Mouse (Mus musculus) liver, postnatal 0 days (tissue): ENCODE results near the gene Ube2t. TPM values are rescaled to one million over a fixed set of nuclear protein-coding genes. Genes with fewer than 3 reads are reported as not detected.

Source experiments
- ATAC-seq: fragments of 200-750 bp; cut with Nextera tagmentation; 2 replicates; pipeline ENCODE4 v1.8.0; 2017; ENCODE audit warnings: mild to moderate bottlenecking, moderate library complexity
- DNase-seq: peaks from one replicate; pipeline ENCODE4 v3.0.0-alpha.2; 2016
- H3K27ac ChIP-seq: fragments of 300-500 bp; sonication (generic); 2 replicates; pipeline ENCODE4 v1.5.1; 2014; ENCODE audit warnings: antibody characterized with exemption, moderate library complexity, mild to moderate bottlenecking, low read depth
- H3K27me3 ChIP-seq: fragments of 300-500 bp; sonication (generic); 2 replicates; pipeline ENCODE4 v1.6.1; 2014; ENCODE audit warnings: low read length, control low read depth, mixed read lengths; ENCODE audit not compliant: insufficient read depth
- H3K36me3 ChIP-seq: fragments of 300-500 bp; sonication (generic); replicated peaks from 2 replicates; pipeline ENCODE4 v1.6.1; 2014; ENCODE audit warnings: mild to moderate bottlenecking, control low read depth, low read length, moderate library complexity, mixed read lengths; ENCODE audit not compliant: insufficient read depth
- H3K4me1 ChIP-seq: fragments of 300-500 bp; sonication (generic); 2 replicates; pipeline ENCODE4 v1.6.1; 2014; ENCODE audit warnings: antibody characterized with exemption, mild to moderate bottlenecking, control low read depth; ENCODE audit not compliant: insufficient read depth
- H3K4me2 ChIP-seq: fragments of 300-500 bp; sonication (generic); 2 replicates; pipeline ENCODE4 v1.6.1; 2014; ENCODE audit warnings: low read depth, mild to moderate bottlenecking, low read length, moderate library complexity, mixed read lengths
- H3K4me3 ChIP-seq: fragments of 300-500 bp; sonication (generic); 2 replicates; pipeline ENCODE4 v1.5.1; 2014; ENCODE audit warnings: low read depth, low read length
- H3K9ac ChIP-seq: fragments of 300-500 bp; sonication (generic); replicated peaks from 2 replicates; pipeline ENCODE4 v1.6.1; 2014; ENCODE audit warnings: mild to moderate bottlenecking, moderate library complexity
- H3K9me3 ChIP-seq: fragments of 300-500 bp; sonication (generic); 2 replicates; pipeline ENCODE4 v1.6.1; 2016; ENCODE audit warnings: mild to moderate bottlenecking, control low read depth, low read length, mixed read lengths
- CTCF ChIP-seq: sonication (generic); IDR thresholded peaks from 2 replicates; pipeline ENCODE4 v1.5.1; 2016; ENCODE audit warnings: antibody characterized with exemption, low read depth
- EP300 ChIP-seq: IDR thresholded peaks from 2 replicates; pipeline ENCODE4 v1.6.1; 2016; ENCODE audit warnings: antibody characterized with exemption, low read depth, mild to moderate bottlenecking
- WGBS: fragments of 180-500 bp; shearing (Covaris S2); extraction: QIAGEN DNeasy Blood & Tissue Kit; methylation state at CpG from one replicate; pipeline ENCODE4 v1.1.7; 2014; ENCODE audit not compliant: insufficient replicate concordance; 5-methylcytosine and 5-hydroxymethylcytosine counted together
- polyA plus RNA-seq: library from polyadenylated mRNA; unstranded; fragments of >200 nt; fragmentation: Nextera tagmentation; extraction: Ambion mirVana; gene quantifications from 2 replicates; pipeline ENCODE4 v1.2.1, GENCODE M21; 2015

Ube2t gene
- polyA plus RNA-seq, 1 experiment from 2014 or later: 17.6 TPM

DNA sequence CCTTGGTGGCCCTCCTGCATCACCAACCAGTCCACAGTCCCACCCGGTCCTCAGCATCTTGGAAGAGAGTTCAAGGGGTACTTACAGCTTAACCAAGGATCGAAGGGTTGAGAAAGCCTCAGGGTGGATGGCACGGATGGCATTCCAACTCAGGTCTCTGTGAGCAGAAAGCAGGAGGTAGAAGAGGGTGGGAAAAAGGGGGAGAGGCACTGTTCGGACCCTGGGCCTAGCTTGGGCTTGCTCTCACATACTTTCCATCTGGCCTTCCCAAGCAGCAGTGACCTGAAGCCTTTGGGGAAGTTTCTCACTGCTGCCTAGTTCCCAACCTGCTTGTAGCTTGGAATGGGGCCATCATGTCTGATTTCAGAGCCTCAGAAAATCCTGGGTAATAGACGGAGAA lies 35.2 kb downstream of the Ube2t start:
- ATAC-seq (no peak), DNase-seq (no peak)
- no peak overlapping the region for H3K9ac ChIP-seq
- H3K27me3 ChIP-seq: no peaks in the 10 kb centered on the region
- 75% methylated on average over 5 of the region's 5 CpGs for WGBS
- H3K27ac ChIP-seq: no peak overlapping the region
- H3K36me3 ChIP-seq: no peaks in the 10 kb centered on the region
- no peak for TF ChIP-seq EP300
- TF ChIP-seq CTCF: no peak
- no peaks in the 10 kb centered on the region for H3K9me3 ChIP-seq
- no peaks in the 10 kb centered on the region for H3K4me1 ChIP-seq
- H3K4me2 ChIP-seq: no peak overlapping the region
- H3K4me3 ChIP-seq: no peak overlapping the region

DNA sequence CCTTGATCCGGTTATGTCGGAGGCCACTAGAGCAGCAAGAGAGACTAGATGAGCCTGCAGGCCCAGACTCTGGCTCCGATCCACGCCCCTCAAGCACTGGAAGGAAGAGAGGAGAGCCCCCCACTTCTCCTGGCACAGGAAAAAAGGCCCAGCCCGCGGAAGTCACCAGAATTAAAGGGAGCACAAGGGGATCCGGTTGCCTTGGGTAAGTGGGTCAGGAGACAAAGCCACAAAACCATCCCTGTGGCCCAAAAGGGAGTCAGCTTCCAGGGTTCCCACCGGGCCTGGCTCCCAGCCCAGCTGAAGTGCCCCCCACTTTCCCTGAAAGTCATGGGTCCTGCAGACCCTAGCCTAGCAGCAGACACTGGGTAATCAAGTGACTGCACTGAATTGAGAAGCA lies 35.9 kb downstream of the Ube2t start:
- H3K4me2 ChIP-seq: no peak overlapping the region
- H3K4me1 ChIP-seq: no peaks in the 10 kb centered on the region
- no peak overlapping the region for H3K9ac ChIP-seq
- H3K9me3 ChIP-seq: no peaks in the 10 kb centered on the region
- no peaks in the 10 kb centered on the region for H3K36me3 ChIP-seq
- 76% methylated on average over 8 of the region's 8 CpGs for WGBS
- DNase-seq (no peak), ATAC-seq (no peak)
- TF ChIP-seq EP300: no peak
- no peaks in the 10 kb centered on the region for H3K27me3 ChIP-seq
- H3K4me3 ChIP-seq: no peak overlapping the region
- H3K27ac ChIP-seq: no peak overlapping the region

DNA sequence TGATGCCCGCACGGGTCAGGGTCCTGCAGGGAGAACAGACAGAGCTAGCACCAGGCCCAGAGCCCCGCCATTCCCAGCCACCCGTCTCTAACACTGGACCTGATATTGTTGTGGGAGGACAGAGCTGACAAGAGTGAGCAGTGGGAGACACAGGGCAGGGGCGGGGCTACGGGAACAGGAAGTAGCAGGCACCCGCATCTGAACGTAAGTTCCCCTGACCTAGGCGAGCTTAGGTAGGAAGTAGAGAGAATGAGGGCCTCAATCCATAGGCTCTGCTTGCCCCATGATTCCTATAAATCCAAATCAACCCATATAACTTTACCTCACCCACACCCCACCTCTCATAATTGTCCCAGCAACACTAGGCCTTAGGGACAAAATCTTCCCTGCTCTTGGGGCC lies 38.2 kb downstream of the Ube2t start:
- TF ChIP-seq CTCF (no peak), EP300 (no peak)
- no peaks in the 10 kb centered on the region for H3K9me3 ChIP-seq
- DNase-seq: peak; percentile 34

GRCm38 (mm10) chr1:135003346-135003745 lies 41.0 kb downstream of the Ube2t start:
- H3K4me3 ChIP-seq: no peak overlapping the region
- no peak overlapping the region for H3K9ac ChIP-seq
- TF ChIP-seq CTCF (no peak), EP300 (no peak)

More for the DNA sequence above, 38.2 kb downstream of the Ube2t start:
- Histone ChIP-seq H3K4me3 (no peak overlapping the region), H3K9ac (no peak overlapping the region), H3K27me3 (no peaks in the 10 kb centered on the region), H3K36me3 (no peaks in the 10 kb centered on the region), H3K4me2 (no peak overlapping the region), H3K4me1 (no peaks in the 10 kb centered on the region), H3K27ac (no peak overlapping the region)
- ATAC-seq: no peak
- 53% methylated on average over 9 of the region's 9 CpGs for WGBS

DNA sequence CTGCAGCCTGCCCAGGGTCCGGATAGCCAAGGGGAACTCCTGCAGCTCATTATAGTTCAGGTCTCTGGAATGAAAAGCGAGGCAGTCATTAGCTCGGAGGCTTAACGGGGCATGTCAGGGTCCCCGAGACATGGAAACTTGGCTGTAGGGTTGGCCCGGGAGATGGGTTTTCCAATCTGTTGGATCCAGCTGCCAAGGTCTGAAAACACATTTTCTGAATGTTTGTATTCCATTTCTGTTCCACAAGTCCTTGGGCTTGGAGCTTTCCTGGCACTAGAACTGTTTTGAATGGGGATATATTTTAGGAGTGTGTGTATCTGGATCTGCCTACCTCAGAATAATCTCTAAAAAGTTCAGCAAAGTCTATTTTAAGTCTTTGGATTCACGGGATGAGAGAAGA lies 43.3 kb downstream of the Ube2t start:
- no peaks in the 10 kb centered on the region for H3K4me1 ChIP-seq

More at GRCm38 (mm10) chr1:135003346-135003745, 41.0 kb downstream of the Ube2t start:
- DNase-seq (no peak), ATAC-seq (no peak)
- Histone ChIP-seq H3K36me3 (no peaks in the 10 kb centered on the region), H3K4me2 (no peak overlapping the region), H3K4me1 (no peaks in the 10 kb centered on the region), H3K27me3 (no peaks in the 10 kb centered on the region), H3K9me3 (no peaks in the 10 kb centered on the region), H3K27ac (no peak overlapping the region)
- 72% methylated on average over 4 of the region's 4 CpGs for WGBS

DNA sequence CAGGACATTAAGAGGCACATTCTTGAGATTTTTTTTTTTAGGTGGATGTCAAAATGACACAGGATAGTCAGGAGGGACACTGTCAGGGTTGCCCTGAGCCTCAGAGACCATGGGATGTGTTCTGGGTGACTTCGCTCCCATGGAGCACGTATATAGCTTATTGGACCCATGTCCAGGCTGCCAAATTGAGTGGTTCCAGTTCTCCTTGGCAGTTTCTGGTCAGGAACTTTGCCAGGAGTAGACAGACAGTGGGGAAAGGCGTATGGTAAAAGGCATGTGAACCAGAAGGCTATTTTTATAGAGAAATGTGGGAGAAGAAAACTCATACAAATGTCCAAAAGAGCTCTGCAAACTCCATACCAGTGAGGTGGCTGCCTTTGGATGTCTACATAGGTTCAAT lies 47.5 kb downstream of the Ube2t start:
- Histone ChIP-seq H3K4me2 (no peak overlapping the region), H3K4me3 (no peak overlapping the region), H3K27ac (no peak overlapping the region), H3K4me1 (no peaks in the 10 kb centered on the region), H3K27me3 (0 out of 2 replicates have a peak, but pooled peaks cover 4% of the 10 kb centered on the region), H3K9ac (no peak overlapping the region), H3K36me3 (no peaks in the 10 kb centered on the region), H3K9me3 (no peaks in the 10 kb centered on the region)
- WGBS: 62% methylated on average over 3 of the region's 3 CpGs
- DNase-seq (no peak), ATAC-seq (no peak)
- TF ChIP-seq CTCF: no peak

More for the DNA sequence above, 43.3 kb downstream of the Ube2t start:
- WGBS: 77% methylated on average over 7 of the region's 7 CpGs
- no peaks in the 10 kb centered on the region for H3K27me3 ChIP-seq
- no peak overlapping the region for H3K27ac ChIP-seq
- TF ChIP-seq EP300 (no peak), CTCF (no peak)
- no peak overlapping the region for H3K4me2 ChIP-seq
- H3K9ac ChIP-seq: no peak overlapping the region
- H3K4me3 ChIP-seq: no peak overlapping the region
- DNase-seq (no peak), ATAC-seq (no peak)
- no peaks in the 10 kb centered on the region for H3K9me3 ChIP-seq
- H3K36me3 ChIP-seq: no peaks in the 10 kb centered on the region

DNA sequence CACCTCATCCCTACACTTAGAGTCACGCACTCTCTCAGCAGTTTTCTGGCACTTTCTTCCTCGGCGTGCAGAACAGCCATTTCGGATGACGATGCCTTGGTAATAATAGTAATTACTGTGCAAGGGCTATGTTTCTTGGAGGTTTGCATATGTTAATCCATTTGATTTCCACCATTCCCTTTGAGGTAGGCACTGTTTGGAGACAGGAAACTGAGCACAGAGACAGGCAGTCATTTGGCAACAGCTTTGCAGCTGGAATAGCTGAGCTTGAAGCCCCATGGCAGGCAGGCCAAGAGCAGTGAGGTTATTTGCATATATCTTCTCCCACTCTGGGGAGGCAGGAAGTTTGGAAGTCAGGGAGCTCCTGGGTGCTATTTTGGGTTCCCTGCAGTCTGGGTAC lies 49.5 kb downstream of the Ube2t start:
- ATAC-seq: no peak
- Histone ChIP-seq H3K36me3 (no peaks in the 10 kb centered on the region), H3K4me1 (no peaks in the 10 kb centered on the region), H3K27ac (no peak overlapping the region), H3K4me3 (no peak overlapping the region), H3K4me2 (no peak overlapping the region), H3K9me3 (no peaks in the 10 kb centered on the region), H3K27me3 (0 out of 2 replicates have a peak, but pooled peaks cover 6% of the 10 kb centered on the region), H3K9ac (no peak overlapping the region)
- 89% methylated on average over 5 of the region's 5 CpGs for WGBS
- TF ChIP-seq EP300 (no peak), CTCF (no peak)
- no peak for DNase-seq
